Mouse (Mus musculus) lung, adult 2 months (tissue): ENCODE measurements at regions not wholly inside any gene's neighbourhood (a gene's known extent, or its start where the extent isn't known, plus 50 kb on each side); places are given as distances from the start of the nearest gene placed in this dataset.

Source experiments
- DNase-seq: peaks from one replicate; pipeline ENCODE4 v3.0.0; 2022
- H3K4me1 ChIP-seq: fragments of 200-500 bp; 2 replicates; pipeline ENCODE4 v1.6.1; 2011; ENCODE audit warnings: low read length; ENCODE audit not compliant: control insufficient read depth, insufficient read depth
- H3K4me3 ChIP-seq: fragments of 200-500 bp; replicated peaks from 2 replicates; pipeline ENCODE3; 2011; ENCODE audit warnings: low read depth, mild to moderate bottlenecking, control low read depth, low read length; ENCODE audit errors: extremely low read depth
- CTCF ChIP-seq: fragments of 200-500 bp; IDR thresholded peaks from 2 replicates; pipeline ENCODE4 v1.5.1; 2011; ENCODE audit warnings: mild to moderate bottlenecking, low read length, control low read depth; ENCODE audit not compliant: insufficient read depth
- POLR2A ChIP-seq: fragments of 200-500 bp; IDR thresholded peaks from 2 replicates; pipeline ENCODE4 v1.6.1; 2011; ENCODE audit warnings: low read depth, mild to moderate bottlenecking, control low read depth, low read length, borderline replicate concordance; ENCODE audit errors: extremely low read depth
- whole genome bisulfite sequencing: fragments of 180-500 bp; shearing (Covaris S2); methylation state at CpG from one replicate; pipeline ENCODE4 v1.1.7; 2018; 5-methylcytosine and 5-hydroxymethylcytosine counted together

DNA sequence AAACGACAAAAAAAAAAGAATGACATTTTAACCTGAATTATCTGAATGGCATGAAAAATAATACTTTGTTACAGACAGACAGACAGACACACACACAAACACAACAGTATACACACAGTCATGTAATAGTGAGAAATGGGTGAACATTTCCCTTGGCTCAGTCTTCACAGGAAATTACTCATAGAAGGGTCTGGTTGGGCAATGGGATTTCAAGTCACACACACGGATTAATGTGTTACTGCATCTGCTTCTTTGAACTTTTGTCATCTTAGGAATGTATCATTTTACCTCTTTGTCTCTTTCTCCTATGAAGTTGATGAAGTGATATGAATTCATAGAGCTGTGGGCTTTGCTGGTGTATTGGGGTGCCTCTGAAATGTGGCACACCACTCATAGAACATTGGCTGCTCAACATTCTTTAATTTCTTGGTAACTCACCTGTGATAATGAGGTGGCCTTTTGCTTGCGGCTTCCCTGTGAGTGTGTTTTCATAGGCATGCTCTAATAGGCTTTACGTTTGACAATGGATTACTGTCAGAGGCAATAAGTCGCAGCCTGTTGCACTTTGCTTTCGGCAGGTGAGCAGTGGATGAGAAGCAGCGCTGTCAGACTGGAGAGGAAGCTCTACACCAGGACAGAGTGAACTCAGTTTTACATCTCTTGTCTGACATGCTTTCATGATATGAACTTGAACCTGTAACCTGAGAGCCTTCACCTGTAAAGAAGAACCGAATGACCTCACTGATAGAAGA, 158.0 kb upstream of the Flrt2 start:
- Histone ChIP-seq H3K4me1 (no peaks in the 10 kb centered on the region), H3K4me3 (no peak overlapping the region)
- TF ChIP-seq POLR2A = no peak
- no peak for TF ChIP-seq CTCF
- 73% methylated on average over 8 of the region's 8 CpGs for WGBS
- no peak for DNase-seq

DNA sequence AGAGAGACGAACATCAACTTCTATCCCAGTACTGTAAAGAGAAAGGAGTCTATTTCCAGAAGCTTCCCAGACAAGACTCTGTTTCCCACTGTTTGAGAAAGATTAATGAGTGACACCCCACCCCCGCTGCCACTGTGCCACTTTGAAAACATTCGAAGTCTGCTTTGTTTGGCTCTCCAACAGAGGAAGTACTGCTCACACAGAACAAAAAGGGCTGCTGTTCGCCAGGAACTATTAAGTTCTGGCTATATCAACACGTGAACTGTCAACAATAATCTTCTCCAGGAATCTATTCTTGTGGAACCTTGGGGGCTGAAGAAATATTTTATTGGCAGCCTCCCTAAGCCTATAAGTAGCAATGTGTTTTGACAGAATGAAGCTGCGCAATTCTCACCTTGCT, 144.7 kb upstream of the Flrt2 start:
- 16% methylated on average over 6 of the region's 6 CpGs for WGBS
- TF ChIP-seq CTCF = no peak
- TF ChIP-seq POLR2A = no peak
- Histone ChIP-seq H3K4me1 (no peaks in the 10 kb centered on the region), H3K4me3 (no peak overlapping the region)
- no peak for DNase-seq

DNA sequence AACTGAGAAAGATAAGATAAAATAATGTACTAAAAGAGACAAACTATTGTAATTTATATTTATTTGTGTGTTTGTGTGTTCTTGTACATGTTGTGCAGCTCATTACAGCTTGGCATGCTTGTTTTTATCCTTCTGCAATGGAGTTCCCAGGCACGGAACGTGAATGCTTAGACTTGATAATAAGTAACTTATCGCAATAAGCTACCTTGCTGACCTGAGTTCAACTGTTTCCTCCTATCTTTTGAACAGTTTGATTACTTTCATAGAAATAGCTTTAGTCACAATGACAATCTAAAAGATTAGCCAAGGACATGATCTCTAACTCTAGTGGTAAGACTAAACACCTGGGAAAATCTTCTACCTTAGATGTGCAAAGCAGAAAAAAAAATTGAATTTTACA, 138.9 kb upstream of the Flrt2 start:
- Histone ChIP-seq H3K4me1 (no peaks in the 10 kb centered on the region), H3K4me3 (no peak overlapping the region)
- DNase-seq = no peak
- 93% methylated on average over 3 of the region's 3 CpGs for WGBS
- TF ChIP-seq CTCF (no peak), POLR2A (no peak)

DNA sequence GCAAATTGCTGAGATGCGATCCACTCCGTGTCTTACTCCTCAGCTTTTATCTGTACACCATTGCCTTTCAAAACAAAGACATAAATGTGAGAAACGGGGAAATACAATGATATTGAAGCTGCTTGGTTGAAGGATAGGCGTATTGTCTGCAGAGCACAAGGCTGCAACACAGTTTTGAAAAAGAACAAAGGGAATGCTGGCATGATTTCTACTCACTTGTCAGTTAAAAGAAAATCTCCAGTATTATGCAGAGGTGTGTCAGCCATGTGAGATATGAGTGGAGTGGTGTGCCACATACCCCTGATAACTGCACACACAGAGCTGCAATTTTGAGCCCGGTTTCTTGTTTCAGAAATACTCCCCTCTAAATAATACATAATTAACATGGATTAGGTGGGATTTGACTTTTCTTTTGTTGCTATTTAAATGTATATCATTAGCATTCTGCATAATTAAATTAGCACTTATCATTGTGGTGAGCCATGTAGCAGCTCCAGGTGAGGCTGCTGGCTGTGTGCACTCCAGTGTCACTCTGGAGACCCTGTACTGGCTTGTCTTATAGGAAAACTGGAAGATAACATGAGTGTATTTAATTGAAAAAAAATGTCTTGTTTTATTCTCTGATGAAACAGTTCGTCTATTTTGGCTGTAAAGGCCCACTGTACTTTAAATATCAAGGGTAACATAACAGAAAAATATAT, 133.2 kb upstream of the Flrt2 start:
- 69% methylated on average over 6 of the region's 6 CpGs for WGBS
- DNase-seq = no peak
- Histone ChIP-seq H3K4me3 (no peak overlapping the region), H3K4me1 (no peaks in the 10 kb centered on the region)
- no peak for TF ChIP-seq POLR2A
- no peak for TF ChIP-seq CTCF

DNA sequence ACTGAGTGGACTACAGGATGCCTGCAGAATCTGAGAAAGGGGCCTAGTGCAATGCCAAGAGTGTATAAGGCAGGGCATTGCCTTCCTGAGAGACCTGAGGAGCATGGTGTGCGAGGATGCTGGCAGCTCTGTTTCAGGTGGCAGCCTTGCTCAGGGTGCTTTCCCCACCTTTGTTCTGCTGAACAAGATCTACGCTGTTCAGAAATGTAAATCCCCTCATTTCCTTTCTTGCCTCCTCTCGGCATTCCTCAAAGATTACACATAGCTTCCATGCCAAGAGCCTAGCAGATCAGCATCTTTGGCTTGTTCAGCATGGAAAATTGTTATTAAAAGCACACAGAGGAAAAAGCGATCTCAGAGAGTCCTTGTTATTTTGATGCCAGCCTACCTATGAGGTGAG, 128.6 kb upstream of the Flrt2 start:
- no peaks in the 10 kb centered on the region for H3K4me1 ChIP-seq
- WGBS = 34% methylated on average over 4 of the region's 4 CpGs
- no peak for DNase-seq
- H3K4me3 ChIP-seq = no peak overlapping the region
- no peak for TF ChIP-seq CTCF
- TF ChIP-seq POLR2A = no peak

DNA sequence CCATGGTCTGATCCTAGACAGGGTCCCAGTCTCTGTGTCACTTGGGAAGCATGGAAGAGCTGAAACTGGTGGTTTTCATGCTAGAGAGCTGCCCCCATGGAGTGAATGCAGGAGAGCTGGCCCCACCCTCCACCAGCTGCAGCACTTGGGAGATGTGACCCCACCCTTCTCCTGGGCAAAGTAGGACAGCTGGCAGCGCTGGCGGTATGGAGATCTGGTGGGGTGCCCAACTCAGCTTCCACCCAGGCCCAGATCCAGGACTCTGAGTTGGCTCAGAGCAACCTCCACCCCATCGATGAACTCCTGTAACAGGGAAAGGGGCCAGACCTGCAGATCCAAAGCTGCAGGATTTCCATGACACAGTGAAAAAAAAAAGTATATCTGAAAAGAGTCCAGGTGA, 115.3 kb upstream of the Flrt2 start:
- DNase-seq = no peak
- H3K4me3 ChIP-seq = no peak overlapping the region
- 65% methylated on average over 3 of the region's 3 CpGs for WGBS
- H3K4me1 ChIP-seq = no peaks in the 10 kb centered on the region
- TF ChIP-seq CTCF (no peak), POLR2A (no peak)

DNA sequence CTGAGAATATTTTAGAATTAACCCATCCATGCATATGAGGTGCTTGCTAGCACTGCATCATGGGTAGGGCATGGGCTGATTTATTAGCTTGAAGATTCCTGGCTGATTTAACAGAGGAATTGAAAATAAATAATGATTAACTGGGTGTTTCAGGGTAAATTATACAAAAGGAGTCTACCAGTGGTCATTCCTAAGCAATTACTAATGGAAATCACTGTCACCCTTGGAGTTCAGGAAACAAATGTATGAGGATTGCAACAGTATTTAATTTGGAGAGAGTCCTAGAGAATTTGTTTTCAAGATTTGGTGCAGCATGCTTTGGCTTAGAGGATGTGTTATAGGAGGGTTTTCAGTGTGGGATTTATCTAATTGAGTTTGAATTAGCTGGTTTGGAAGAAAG, 103.0 kb upstream of the Flrt2 start:
- Histone ChIP-seq H3K4me3 (no peak overlapping the region), H3K4me1 (no peaks in the 10 kb centered on the region)
- TF ChIP-seq POLR2A = no peak
- TF ChIP-seq CTCF = no peak
- no peak for DNase-seq

DNA sequence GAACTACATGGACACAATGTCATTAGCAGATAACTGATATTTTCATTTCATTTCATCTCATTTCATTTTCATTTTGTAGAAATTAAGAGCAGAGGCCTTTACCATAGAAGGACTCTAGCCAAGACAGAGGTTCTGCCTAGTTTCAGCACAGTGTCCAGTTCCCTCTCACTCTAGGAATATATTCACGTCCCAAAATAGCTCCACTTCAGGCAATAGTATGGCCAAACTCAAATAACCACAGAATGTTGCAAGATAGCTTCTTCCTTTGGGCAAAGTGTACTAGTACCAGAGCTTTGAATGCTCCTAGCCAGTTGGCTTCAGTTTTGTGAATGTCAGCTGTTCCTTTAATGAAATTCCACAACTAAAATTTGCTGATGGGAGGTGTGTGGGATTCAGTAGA, 72.7 kb upstream of the Flrt2 start:
- 62% methylated on average over 1 of the region's 1 CpGs for WGBS
- TF ChIP-seq CTCF (no peak), POLR2A (no peak)
- H3K4me1 ChIP-seq = no peaks in the 10 kb centered on the region
- no peak for DNase-seq
- no peak overlapping the region for H3K4me3 ChIP-seq

DNA sequence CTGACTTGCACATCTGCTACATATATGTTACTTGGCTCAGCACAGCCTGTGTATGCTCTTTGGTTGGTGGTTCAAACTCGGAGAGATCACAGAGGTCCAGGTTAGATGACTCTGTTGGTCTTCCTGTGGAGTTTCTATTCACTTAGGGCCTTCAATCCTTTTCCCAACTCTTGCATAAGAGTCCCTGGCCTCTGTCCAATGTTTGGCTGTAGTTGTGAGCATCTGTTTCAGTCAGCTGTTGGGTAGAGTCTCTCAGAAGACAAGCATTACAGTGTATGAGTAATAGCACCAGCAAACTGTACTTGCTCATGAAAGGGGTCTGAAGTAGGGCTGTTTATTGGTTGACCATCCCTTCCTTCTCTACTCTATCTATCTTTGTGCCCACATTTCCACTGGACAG, 61.0 kb upstream of the Flrt2 start:
- TF ChIP-seq CTCF (no peak), POLR2A (no peak)
- H3K4me1 ChIP-seq = no peaks in the 10 kb centered on the region
- 66% methylated on average over 1 of the region's 1 CpGs for WGBS
- peak; percentile 2 for DNase-seq
- no peak overlapping the region for H3K4me3 ChIP-seq

DNA sequence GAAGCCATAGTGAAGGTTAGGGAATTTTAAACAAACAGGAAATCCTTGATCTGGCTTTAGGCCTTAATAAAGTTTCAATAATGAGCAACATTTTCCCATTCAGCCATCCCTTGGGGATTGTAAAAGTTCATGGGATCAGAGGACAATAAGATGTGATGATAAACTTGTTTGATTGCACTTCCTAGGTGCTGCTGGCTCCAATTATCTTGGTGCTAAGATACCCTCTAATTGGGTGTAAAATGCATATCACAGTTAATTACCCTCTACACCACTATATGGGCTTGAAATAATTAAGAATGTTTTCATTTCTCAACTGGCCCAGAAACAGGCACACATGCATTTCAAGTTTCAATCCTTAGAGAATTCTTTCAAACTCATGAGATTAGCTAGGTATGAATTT, 55.4 kb upstream of the Flrt2 start:
- TF ChIP-seq CTCF (no peak), POLR2A (no peak)
- no peak for DNase-seq
- H3K4me3 ChIP-seq = no peak overlapping the region
- H3K4me1 ChIP-seq = no peaks in the 10 kb centered on the region

DNA sequence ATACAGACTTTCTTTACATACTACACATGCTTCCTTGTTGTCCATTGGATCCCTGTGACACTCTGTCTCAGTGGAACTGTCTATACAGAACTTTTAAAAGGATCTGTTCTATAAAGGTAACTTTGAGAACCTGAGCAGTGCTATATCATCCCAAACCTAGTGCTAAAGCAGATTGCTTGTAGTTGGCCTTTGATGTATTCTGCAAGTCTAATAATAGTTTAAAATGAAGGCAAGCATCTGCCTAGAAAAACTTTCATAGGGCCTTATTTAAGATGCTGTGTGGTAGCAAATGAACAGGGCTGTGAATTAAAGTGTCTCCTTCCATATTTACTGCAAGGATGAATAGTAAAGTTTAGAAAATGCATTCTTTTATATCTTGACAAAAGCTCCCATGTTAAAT, 52.1 kb upstream of the Flrt2 start:
- H3K4me1 ChIP-seq = no peaks in the 10 kb centered on the region
- no peak for TF ChIP-seq POLR2A
- no peak for TF ChIP-seq CTCF

More for the DNA sequence above, 52.1 kb upstream of the Flrt2 start:
- no peak overlapping the region for H3K4me3 ChIP-seq
- no peak for DNase-seq
